Mouse (Mus musculus) embryonic stem cell, embryonic (primary cell): ENCODE measurements around the gene Cryl1.

Experiments used
- CTCF ChIA-PET, 4 experiments: fragments of 300-600 bp in 2 of 4; fragments of 350-600 bp in 2 of 4; sonication (Branson Sonifier 250); formaldehyde crosslinking; loops; one replicate each; lab custom pipeline; 2022; ENCODE audit warnings: inconsistent platforms in 2 of 4; lab: Charles Lee
- POLR2A ChIA-PET, 4 experiments: fragments of 300-600 bp in 2 of 4; fragments of 350-600 bp in 2 of 4; sonication (Branson Sonifier 250); formaldehyde crosslinking; loops; one replicate each; lab custom pipeline; 2022; ENCODE audit warnings: antibody characterized with exemption in 4 of 4, inconsistent platforms in 1 of 4; lab: Charles Lee

The Cryl1 gene

GRCm38 (mm10) chr14:57346135-57346534, 52.2 kb downstream of the Cryl1 start:
- CTCF ChIA-PET: no interaction called here
- POLR2A ChIA-PET: interaction anchor here in 1 of 4 experiments (0.7 kb wide), 1 partner anchor 146 kb away, joined by 3 read pairs; no protein-coding TSS in a partner anchor

- CTCF ChIA-PET: interaction anchor here in 3 of 4 experiments (0.6 to 1.5 kb wide), 6 partner anchors 18 to 236 kb away, joined by 3 to 6 read pairs (median 3); no protein-coding TSS in a partner anchor
These were observed 53.4 kb downstream of the Cryl1 start for GRCm38 (mm10) chr14:57344781-57345492.

GRCm38 (mm10) chr14:57343057-57343750, 55.1 kb downstream of the Cryl1 start:
- ChIA-PET POLR2A (interaction anchor here in 1 of 4 experiments (0.5 kb wide), 1 partner anchor 523 kb away, joined by 7 read pairs; no protein-coding TSS in a partner anchor), CTCF (interaction anchor here in 2 of 4 experiments (0.9 to 1.5 kb wide), 3 partner anchors 9 to 20 kb away, joined by 3 to 5 read pairs (median 3); no protein-coding TSS in a partner anchor)

More at GRCm38 (mm10) chr14:57344781-57345492, 53.4 kb downstream of the Cryl1 start:
- POLR2A ChIA-PET: interaction anchor here in 1 of 4 experiments (0.8 kb wide), 1 partner anchor 809 kb away, joined by 5 read pairs; no protein-coding TSS in a partner anchor

GRCm38 (mm10) chr14:57342316-57343055, 55.8 kb downstream of the Cryl1 start:
- ChIA-PET CTCF (interaction anchor here in 3 of 4 experiments (0.5 to 1.2 kb wide), 4 partner anchors 11 to 633 kb away, joined by 3 to 9 read pairs (median 4); no protein-coding TSS in a partner anchor), POLR2A (interaction anchor here in 1 of 4 experiments (0.5 kb wide), 1 partner anchor 522 kb away, joined by 7 read pairs; no protein-coding TSS in a partner anchor)

- CTCF ChIA-PET: interaction anchor here in 1 of 4 experiments (1.0 to 1.1 kb wide), 2 partner anchors 13 to 33 kb away, joined by 3 read pairs; no protein-coding TSS in a partner anchor
- POLR2A ChIA-PET: interaction anchor here in 2 of 4 experiments (1.4 kb wide), 2 partner anchors 9 to 234 kb away, joined by 3 read pairs; partner anchors contain the start of gene Gjb2 (in 1 of the 2)
These were observed 59.7 kb downstream of the Cryl1 start for GRCm38 (mm10) chr14:57338666-57339065.

GRCm38 (mm10) chr14:57334833-57335232, 63.5 kb downstream of the Cryl1 start:
- ChIA-PET POLR2A (no interaction called here), CTCF (interaction anchor here (0.6 to 1.4 kb wide), 7 partner anchors 9 to 232 kb away, joined by 3 to 6 read pairs (median 3); partner anchors contain the start of gene Gm4491 (in 1 of the 4))

GRCm38 (mm10) chr14:57332503-57332902, 65.8 kb downstream of the Cryl1 start:
- ChIA-PET POLR2A (interaction anchor here in 1 of 4 experiments (1.0 to 1.2 kb wide), 2 partner anchors 19 to 756 kb away, joined by 3 read pairs; no protein-coding TSS in a partner anchor), CTCF (no interaction called here)

- CTCF ChIA-PET: interaction anchor here in 2 of 4 experiments (0.6 to 0.7 kb wide), 2 partner anchors 31 to 945 kb away, joined by 3 to 4 read pairs; no protein-coding TSS in a partner anchor
- POLR2A ChIA-PET: interaction anchor here in 2 of 4 experiments (0.6 to 0.7 kb wide), 2 partner anchors 13 to 25 kb away, joined by 3 read pairs; no protein-coding TSS in a partner anchor
These were observed 67.2 kb downstream of the Cryl1 start for GRCm38 (mm10) chr14:57331097-57331496.

- CTCF ChIA-PET: no interaction called here
- POLR2A ChIA-PET: interaction anchor here in 1 of 4 experiments (0.9 kb wide), 1 partner anchor 8 kb away, joined by 3 read pairs; no protein-coding TSS in a partner anchor
These were observed 68.7 kb downstream of the Cryl1 start for GRCm38 (mm10) chr14:57329600-57329999.

- CTCF ChIA-PET: no interaction called here
These were observed 71.6 kb downstream of the Cryl1 start for GRCm38 (mm10) chr14:57326771-57327170.

GRCm38 (mm10) chr14:57318812-57319211, 79.5 kb downstream of the Cryl1 start:
- CTCF ChIA-PET: no interaction called here
- POLR2A ChIA-PET: no interaction called here

More at GRCm38 (mm10) chr14:57326771-57327170, 71.6 kb downstream of the Cryl1 start:
- POLR2A ChIA-PET: interaction anchor here in 2 of 4 experiments (0.5 to 0.6 kb wide), 2 partner anchors 15 to 16 kb away, joined by 3 read pairs; no protein-coding TSS in a partner anchor

- CTCF ChIA-PET: no interaction called here
- POLR2A ChIA-PET: interaction anchor here in 2 of 4 experiments (0.6 to 1.2 kb wide), 3 partner anchors 11 to 197 kb away, joined by 3 to 5 read pairs (median 3); no protein-coding TSS in a partner anchor
These were observed 81.4 kb downstream of the Cryl1 start for GRCm38 (mm10) chr14:57316662-57317600.

GRCm38 (mm10) chr14:57315976-57316375, 82.4 kb downstream of the Cryl1 start:
- ChIA-PET POLR2A (interaction anchor here in 1 of 4 experiments (0.6 kb wide), 1 partner anchor 196 kb away, joined by 5 read pairs; no protein-coding TSS in a partner anchor), CTCF (no interaction called here)

GRCm38 (mm10) chr14:57315551-57315950, 82.8 kb downstream of the Cryl1 start:
- ChIA-PET CTCF (no interaction called here), POLR2A (no interaction called here)

GRCm38 (mm10) chr14:57301600-57302230, 96.6 kb downstream of the Cryl1 start:
- ChIA-PET CTCF (no interaction called here), POLR2A (no interaction called here)

GRCm38 (mm10) chr14:57300530-57300929, 97.8 kb downstream of the Cryl1 start:
- ChIA-PET CTCF (interaction anchor here in 1 of 4 experiments (0.6 kb wide), 1 partner anchor 141 kb away, joined by 3 read pairs; no protein-coding TSS in a partner anchor), POLR2A (no interaction called here)
